16 mouse cellular contexts compared by ENCODE assay signal in the genomic region with DNA sequence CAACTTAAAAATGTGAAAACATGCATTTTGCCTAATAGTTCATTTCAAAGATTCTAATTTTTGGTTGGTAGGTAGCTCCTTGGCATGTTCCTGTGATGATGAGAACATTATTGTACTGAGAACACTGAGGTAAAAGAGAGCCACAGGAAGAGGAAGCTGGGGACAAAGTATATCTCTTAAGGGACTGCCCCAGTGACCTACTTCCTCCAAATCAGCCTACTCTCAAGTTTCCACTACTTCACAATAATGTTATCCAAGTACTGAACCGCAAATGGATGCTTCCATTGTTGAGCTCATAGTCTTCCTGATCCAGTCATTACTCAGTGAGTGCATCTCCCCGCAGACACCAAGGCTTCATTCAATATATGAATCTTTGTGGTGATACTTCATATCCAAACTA.
A peak's percentile ranks its signal among the peaks of the same experiment; 100 is the strongest.
DNase-seq lines count a peak whose midpoint lies in the region.
"Had no signal": no experiment of that assay in that cellular context is flagged by ENCODE, and none has a peak within 500 bp of the region (broad histone marks: within the 10 kb centered on the region; RNA-seq: fewer than 3 reads in every experiment).

No protein-coding gene starts in this region.

- peak; percentile 61 to 64 for DNase-seq in spleen, postnatal 36 days (ENCODE audit: low spot score in 2 of 2)
- DNase-seq in spleen, postnatal 10 days (ENCODE audit: low spot score in 2 of 2), result no peak
- peak; percentile 51 for DNase-seq in CD4-positive helper T cell, adult 2 months (ENCODE audit: low read depth, low spot score)
- peak; percentile 7 for DNase-seq in T-cell, adult 2 months (ENCODE audit: low spot score)
- peak; percentile 42 for DNase-seq in naive thymus-derived CD4-positive, alpha-beta T cell, adult 2 months (ENCODE audit: low read depth)
- no peak for DNase-seq in testis, postnatal 14 days (ENCODE audit: low spot score)
- no peak for DNase-seq in left cerebral cortex, adult 11 months (ENCODE audit: low spot score)
- DNase-seq in cerebellum, postnatal 14 days, result no peak
- DNase-seq: adrenal gland, adult 8-10 months; cerebellum, adult 8-10 months; heart, postnatal 14 days; kidney, postnatal 4 days; left cerebral cortex, postnatal 4 days; liver; liver, postnatal 0 days; lung, postnatal 4 days had no signal

Comparison
In these comparisons a context has a peak if more than half of its experiments do, and no peak if none do; other contexts are left out.
1. DNase-seq: peak in spleen, postnatal 36 days (2 of 2), CD4-positive helper T cell, adult 2 months (single experiment), T-cell, adult 2 months (single experiment) and naive thymus-derived CD4-positive, alpha-beta T cell, adult 2 months (single experiment); none in spleen, postnatal 10 days (0 of 2), testis, postnatal 14 days (single experiment), left cerebral cortex, adult 11 months (single experiment) and cerebellum, postnatal 14 days (0 of 2).